Mouse (Mus musculus) T-cell, adult 2 months (primary cell): Measurements from ENCODE around the gene Limk1.
"Not testable (repeated sequence)": the region's sequence is repeated elsewhere in the genome, so short reads cannot be mapped to it uniquely, and the experiment has no call there.

ENCODE experiments used
- DNase-seq: peaks from one replicate; pipeline ENCODE4 v3.0.0; 2022; ENCODE audit warnings: low spot score

Gene Limk1

GRCm38 (mm10) chr5:134677491-134677890 lies 10.9 kb downstream of the Limk1 start:
- no peak for DNase-seq

DNA sequence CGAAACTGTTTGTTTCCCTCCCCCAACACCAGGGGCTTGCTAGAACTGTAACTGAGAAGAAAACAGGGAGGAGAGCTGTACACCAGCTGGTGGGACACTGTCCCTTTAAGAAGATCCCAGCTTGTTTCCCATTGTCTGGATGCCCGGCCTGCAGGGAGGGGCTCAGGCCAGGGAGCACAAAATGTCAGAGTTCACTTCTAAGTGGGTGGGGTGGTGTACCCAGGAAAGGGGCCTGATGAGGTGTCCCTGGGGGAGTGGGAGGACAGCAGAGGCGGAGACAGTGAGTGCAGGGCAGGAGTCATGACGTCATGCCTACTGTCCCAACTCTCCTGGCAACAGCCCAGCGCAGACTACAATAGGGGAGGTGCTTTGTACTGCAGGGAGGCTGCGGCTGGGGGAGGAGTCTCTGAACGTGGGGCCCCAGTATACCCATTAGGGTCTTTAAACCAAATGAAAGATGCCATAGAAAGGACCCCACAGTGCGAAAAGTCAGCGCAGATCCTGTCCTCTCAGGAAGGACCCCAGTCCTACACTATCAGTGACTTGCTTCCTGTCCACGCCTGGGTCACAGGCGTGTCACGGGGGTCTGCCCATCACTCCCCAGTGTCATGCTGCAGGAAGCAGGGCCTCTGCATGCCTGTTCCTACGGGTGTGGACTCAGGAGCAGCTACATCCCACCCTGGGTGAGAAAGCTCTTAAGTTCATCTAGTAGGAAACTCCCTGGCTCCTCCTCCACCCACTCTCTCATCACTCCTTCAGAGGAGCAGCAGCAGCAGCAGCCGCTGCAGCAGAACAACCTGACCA lies 12.2 kb downstream of the Limk1 start:
- peak; percentile 57 for DNase-seq

- DNase-seq = no peak
Measured at GRCm38 (mm10) chr5:134674977-134675376, 13.4 kb downstream of the Limk1 start.

DNA sequence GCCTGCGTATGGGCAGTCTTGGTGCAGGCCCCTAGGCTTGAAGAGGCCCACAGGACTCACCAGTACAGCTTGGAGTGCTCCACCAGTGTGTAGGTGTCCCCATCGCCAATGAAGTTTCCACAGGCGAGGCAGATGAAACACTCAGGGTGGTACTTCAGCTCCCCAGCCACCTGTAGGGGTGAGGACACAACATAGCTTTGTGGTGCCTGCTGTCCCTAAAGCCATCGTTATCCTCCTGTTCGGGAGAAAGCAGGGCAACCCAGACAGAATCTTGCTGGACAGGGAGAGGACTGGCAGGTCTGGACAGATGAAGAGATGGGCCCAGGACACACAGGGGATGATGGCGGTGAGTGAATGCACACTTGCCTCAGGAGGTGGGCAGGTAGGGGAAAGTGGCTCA lies 15.8 kb downstream of the Limk1 start:
- DNase-seq = no peak

- DNase-seq = no peak
Measured at GRCm38 (mm10) chr5:134672198-134672516, 16.2 kb downstream of the Limk1 start.

DNA sequence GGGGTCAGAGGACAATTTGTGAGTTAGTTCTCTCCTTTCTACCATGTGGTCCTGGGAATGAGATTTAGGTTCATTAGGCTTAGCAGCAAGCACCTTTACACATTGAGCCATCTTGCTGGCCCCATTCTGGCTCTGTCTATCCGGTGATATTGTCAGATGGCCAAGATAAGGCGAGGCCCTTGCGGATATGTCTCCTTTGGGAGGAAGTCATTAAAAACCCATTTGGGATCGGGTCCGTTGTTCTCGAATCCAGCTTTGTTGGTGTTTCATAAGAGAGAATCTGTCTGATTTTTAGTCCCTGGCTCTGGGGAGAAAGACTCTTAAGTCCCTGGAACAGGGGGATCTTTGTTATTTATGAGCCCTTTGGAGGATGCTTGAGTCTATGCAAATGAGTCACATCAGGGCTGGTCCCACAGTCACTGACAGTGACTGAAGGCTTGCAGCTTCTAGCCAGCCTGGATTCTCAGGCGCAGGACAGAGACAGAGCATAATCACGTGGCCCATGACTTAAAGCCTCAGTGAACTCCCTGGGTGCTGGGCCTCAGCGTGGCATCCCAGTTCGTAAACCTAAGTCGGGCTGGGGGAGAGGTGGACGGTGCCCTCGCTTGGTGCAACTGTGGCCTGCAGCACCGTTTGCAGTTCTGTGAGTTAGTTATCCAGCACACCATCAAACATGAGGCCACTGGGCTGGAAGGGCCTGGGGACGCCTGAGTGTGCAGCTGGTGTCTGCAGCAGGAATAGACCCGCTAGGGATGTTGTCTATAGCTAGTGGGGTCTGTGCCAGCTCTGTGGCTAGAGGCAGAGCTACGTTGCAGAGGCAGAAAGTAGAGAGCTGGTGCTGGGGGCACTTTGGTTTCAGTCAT lies 16.8 kb downstream of the Limk1 start:
- DNase-seq = no peak

DNA sequence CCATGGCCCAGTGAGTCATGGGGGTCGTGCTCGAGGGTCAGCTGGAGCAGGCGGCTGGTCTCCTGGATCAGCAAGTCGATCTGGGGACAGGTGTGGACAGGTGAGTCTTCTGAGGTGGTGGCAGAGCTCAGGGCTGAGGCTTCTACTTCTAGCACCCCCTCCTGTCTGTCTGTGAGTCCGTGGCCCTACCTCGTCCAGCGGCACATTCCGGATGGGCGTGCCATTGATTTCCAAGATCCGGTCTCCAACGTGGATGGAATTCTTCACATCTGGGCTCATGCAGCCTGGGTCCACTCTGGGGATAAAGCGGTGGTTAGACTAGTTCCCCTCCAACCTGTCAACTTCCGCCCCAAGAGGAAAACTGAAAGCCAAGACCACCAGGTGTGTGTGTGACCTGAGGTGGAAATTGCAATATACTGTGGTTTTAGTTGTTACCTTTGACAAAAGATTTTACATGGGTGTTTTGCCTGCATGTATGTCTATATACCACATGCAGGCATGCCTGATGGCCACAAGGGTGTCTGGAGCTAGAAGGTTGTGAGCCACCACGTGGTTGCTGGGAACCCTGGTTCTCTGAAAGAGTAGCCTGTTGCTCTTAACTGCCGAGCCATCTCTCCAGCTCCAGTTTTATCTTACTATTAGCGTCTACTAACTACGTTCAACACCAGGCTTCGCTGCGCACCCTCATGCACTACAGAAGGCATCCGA lies 19.2 kb downstream of the Limk1 start:
- DNase-seq = no peak

- no peak for DNase-seq
Measured at GRCm38 (mm10) chr5:134668495-134668894, 19.9 kb downstream of the Limk1 start.

GRCm38 (mm10) chr5:134656708-134657107 lies 31.7 kb downstream of the Limk1 start:
- DNase-seq = no peak

DNA sequence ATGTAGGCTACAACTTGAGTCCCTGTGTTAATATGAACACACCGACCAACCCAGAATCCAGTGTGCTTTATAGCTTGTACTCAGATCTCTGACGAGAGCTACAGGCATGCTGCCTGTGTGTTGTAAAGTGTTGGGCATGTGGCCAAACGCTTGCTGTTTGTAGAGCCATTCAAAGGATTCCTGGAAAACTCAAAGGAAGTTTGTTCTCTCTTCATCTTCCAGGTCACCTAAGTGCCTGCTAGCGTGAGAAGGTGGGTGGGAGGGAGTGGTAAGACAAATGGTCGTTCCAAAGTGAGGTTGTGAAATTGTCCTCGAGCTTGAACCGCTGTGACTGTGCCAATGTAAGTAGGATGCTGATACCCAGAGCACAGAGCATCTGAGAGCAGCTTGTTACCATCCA lies 36.4 kb downstream of the Limk1 start:
- no peak for DNase-seq

GRCm38 (mm10) chr5:134650926-134651325 lies 37.5 kb downstream of the Limk1 start:
- DNase-seq = peak; percentile 56

DNA sequence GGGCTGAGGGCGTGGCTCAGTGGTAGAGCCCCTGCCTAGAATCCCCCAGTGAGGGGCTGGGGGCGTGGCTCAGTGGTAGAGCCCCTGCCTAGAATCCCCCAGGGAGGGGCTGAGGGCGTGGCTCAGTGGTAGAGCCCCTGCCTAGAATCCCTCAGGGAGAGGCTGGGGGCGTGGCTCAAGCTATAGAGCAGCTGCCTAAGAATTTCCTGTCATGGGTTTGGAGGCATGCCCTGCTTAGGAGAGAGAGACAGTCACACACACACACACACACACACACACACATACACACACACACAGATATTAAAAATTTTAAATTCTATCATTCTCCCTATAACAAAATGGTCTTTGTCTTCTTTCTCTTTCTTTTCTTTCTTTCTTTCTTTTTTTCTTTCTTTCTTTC lies 39.4 kb downstream of the Limk1 start:
- DNase-seq = not testable (repeated sequence)

DNA sequence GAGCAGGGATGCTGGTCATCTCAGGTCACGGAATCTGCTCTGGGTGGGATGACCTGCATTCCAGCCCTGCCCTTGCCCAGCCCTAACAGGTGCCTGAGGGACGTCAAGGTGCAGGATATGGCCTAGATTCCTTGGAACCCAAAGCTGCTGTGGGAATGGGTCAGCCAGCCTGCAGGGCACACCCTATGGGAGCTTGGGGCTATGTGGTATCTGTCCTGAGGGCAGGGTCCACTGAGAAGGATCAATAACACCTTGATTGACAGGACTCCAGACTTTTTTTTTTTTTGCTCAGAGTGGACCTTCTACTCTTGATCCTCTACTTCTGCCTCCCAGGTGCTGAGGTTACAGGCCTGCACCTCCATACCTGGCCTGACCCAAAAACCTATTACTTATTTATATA lies 41.0 kb downstream of the Limk1 start:
- DNase-seq = no peak

DNA sequence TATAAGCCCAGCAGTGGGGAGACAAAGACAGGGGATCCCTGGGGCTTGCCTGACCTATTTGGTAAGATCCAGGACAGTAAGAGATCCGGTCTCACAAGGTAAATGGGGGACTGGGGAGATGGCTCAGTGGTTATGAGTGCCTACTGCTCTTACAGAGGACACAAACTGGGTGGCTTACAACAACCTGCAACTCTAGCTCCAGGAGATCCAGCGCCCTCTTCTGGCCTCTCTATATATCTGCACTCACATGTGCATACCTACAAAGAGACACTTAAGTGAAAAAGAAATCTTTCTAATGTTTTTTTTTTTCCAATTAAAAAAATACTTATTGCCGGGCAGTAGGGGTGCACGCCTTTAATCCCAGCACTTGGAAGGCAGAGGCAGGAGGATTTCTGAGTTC lies 41.9 kb downstream of the Limk1 start:
- no peak for DNase-seq

- no peak for DNase-seq
Measured at GRCm38 (mm10) chr5:134644643-134645118, 43.7 kb downstream of the Limk1 start.

DNA sequence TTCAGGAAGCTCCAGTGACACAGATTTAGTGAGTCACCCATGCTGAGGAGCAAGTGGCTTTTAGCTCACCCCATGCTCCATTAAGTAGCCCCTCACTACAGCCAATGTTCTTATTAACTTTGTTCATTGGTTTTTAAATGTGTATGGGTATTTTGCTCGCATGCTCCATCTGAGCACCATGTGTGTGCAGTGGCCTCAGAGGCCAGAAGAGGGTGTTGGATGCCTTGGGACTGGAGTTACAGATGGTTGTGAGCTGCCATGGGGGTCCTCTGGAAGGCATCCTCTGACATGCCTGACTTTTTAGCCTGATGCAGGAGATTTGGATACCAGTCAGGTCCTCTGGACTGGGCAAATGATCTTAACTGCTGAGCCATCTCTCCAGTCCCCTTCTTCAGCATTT lies 44.3 kb downstream of the Limk1 start:
- DNase-seq = no peak

GRCm38 (mm10) chr5:134640371-134640770 lies 48.0 kb downstream of the Limk1 start:
- no peak for DNase-seq

DNA sequence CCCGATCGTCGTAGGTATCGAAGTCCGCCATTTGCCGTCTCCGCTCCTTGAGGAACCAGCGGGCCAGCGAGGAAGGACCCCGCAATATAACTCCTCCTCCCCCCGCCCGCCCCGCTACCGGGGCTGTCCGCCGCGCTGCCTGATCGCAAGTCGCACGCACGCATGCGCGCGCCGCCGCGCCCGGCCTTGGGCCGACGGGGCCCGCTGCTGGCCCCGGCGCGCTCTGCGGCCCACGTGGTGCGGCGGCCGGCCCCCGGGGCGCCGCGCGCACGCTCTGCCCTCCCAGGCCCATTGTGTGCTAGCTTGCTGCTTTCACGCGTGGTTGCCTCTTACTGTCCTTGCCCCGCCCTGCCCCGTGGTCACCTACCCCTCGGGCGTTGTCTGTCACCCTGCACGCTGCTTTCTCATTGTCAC lies 49.1 kb downstream of the Limk1 start, which contains the start of gene Eif4h:
Gene Eif4h (minus strand): TSS at position 222 of the 414 bp plus-strand sequence.
- peak; percentile 95 for DNase-seq

- no peak for DNase-seq
Measured at GRCm38 (mm10) chr5:134638461-134639268, 49.7 kb downstream of the Limk1 start.

- no peak for DNase-seq
Measured at GRCm38 (mm10) chr5:134637820-134638367, 50.5 kb downstream of the Limk1 start.

- DNase-seq = no peak
Measured at GRCm38 (mm10) chr5:134632841-134633240, 55.6 kb downstream of the Limk1 start.
